Mouse (Mus musculus) embryonic facial prominence, embryonic 11.5 days (tissue): ENCODE measurements around the gene Apoe. TPM values are rescaled to one million over a fixed set of nuclear protein-coding genes. Genes with fewer than 3 reads are reported as not detected.

Experiments
- ATAC-seq: fragments of 200-750 bp; cut with Nextera tagmentation; replicated peaks from 2 replicates; pipeline ENCODE4 v1.8.0; 2017; ENCODE audit warnings: low read depth; ENCODE audit not compliant: insufficient number of reproducible peaks, low FRiP score, low TSS enrichment
- DNase-seq: peaks from one replicate; pipeline ENCODE4 v3.0.0-alpha.2; 2015; ENCODE audit warnings: low spot score
- H3K27ac ChIP-seq: fragments of 300-500 bp; sonication (generic); replicated peaks from 2 replicates; pipeline ENCODE4 v1.5.1; 2014; ENCODE audit warnings: mild to moderate bottlenecking, low read depth, low read length, control low read depth
- H3K27me3 ChIP-seq: fragments of 300-500 bp; sonication (generic); 2 replicates; pipeline ENCODE4 v1.6.1; 2014; ENCODE audit warnings: mild to moderate bottlenecking, low read length, moderate library complexity, mixed read lengths; ENCODE audit not compliant: control insufficient read depth, insufficient read depth
- H3K36me3 ChIP-seq: fragments of 300-500 bp; sonication (generic); replicated peaks from 2 replicates; pipeline ENCODE4 v1.6.1; 2014; ENCODE audit warnings: low read depth, mild to moderate bottlenecking, low read length, moderate library complexity, mixed read lengths; ENCODE audit not compliant: control insufficient read depth, insufficient read depth
- H3K4me1 ChIP-seq: fragments of 300-500 bp; sonication (generic); 2 replicates; pipeline ENCODE4 v1.6.1; 2014; ENCODE audit warnings: low read length, mixed read lengths; ENCODE audit not compliant: control insufficient read depth, insufficient read depth
- H3K4me2 ChIP-seq: fragments of 300-500 bp; sonication (generic); 2 replicates; pipeline ENCODE4 v1.6.1; 2014; ENCODE audit warnings: low read depth, mild to moderate bottlenecking, control low read depth, low read length, moderate library complexity
- H3K4me3 ChIP-seq: fragments of 300-500 bp; sonication (generic); 2 replicates; pipeline ENCODE4 v1.5.1; 2014; ENCODE audit warnings: low read depth, low read length, control low read depth
- H3K9ac ChIP-seq: fragments of 300-500 bp; sonication (generic); replicated peaks from 2 replicates; pipeline ENCODE4 v1.6.1; 2014; ENCODE audit warnings: mild to moderate bottlenecking, control low read depth, low read length
- H3K9me3 ChIP-seq: fragments of 300-500 bp; sonication (generic); replicated peaks from 2 replicates; pipeline ENCODE4 v1.6.1; 2016; ENCODE audit warnings: mild to moderate bottlenecking, low read length, inconsistent platforms, mixed read lengths; ENCODE audit not compliant: control insufficient read depth
- WGBS: fragments of 180-500 bp; shearing (Covaris S2); extraction: QIAGEN DNeasy Blood & Tissue Kit; methylation state at CpG from one replicate; pipeline ENCODE4 v1.1.7; 2014; 5-methylcytosine and 5-hydroxymethylcytosine counted together
- polyA plus RNA-seq: library from polyadenylated mRNA; unstranded; fragments of >200 nt; fragmentation: Nextera tagmentation; extraction: Ambion mirVana; gene quantifications from 2 replicates; pipeline ENCODE4 v1.2.1, GENCODE M21; 2014

Gene Apoe
- polyA plus RNA-seq, 1 experiment from 2014 or later: 180 TPM

GRCm38 (mm10) chr7:19700299-19701068, 1.5 kb upstream of the Apoe start:
- Histone ChIP-seq H3K4me1 (peaks cover 5% of the 10 kb centered on the region; the same call in 1 of the 2 replicates), H3K27me3 (no peaks in the 10 kb centered on the region), H3K9me3 (no peaks in the 10 kb centered on the region), H3K4me3 (no peak overlapping the region), H3K27ac (no peak overlapping the region), H3K36me3 (peaks cover 4% of the 10 kb centered on the region), H3K9ac (peak overlapping the region; percentile 32; the same call in 1 of the 2 replicates), H3K4me2 (no peak overlapping the region)
- DNase-seq: no peak
- no peak for ATAC-seq
- 59% methylated on average over 12 of the region's 12 CpGs for WGBS

DNA sequence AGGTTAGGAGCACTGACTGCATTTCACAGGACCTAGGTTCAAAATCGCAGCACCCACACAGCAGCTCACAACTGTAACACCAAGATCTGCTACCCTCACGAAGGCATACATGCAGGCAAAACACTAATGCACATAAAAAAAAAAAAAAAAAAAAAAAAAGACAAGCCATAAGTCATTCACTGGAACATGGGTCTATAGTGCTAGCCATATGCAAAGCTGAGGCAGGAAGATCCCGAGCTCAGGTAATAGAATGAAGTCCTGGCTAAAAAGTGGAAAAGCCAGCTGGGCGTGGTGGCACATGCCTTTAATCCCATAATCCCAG, 800 bp upstream of the Apoe start:
- Histone ChIP-seq H3K27me3 (no peaks in the 10 kb centered on the region), H3K36me3 (peaks cover 4% of the 10 kb centered on the region), H3K9ac (no peak overlapping the region), H3K4me3 (no peak overlapping the region), H3K4me1 (peaks cover 5% of the 10 kb centered on the region; the same call in 1 of the 2 replicates), H3K27ac (no peak overlapping the region), H3K4me2 (no peak overlapping the region; the same call in 1 of the 2 replicates), H3K9me3 (no peaks in the 10 kb centered on the region)
- DNase-seq (no peak), ATAC-seq (no peak)
- WGBS: 74% methylated on average over 4 of the region's 4 CpGs

GRCm38 (mm10) chr7:19697949-19698906, 760 bp downstream of the Apoe start:
- Histone ChIP-seq H3K9me3 (no peaks in the 10 kb centered on the region), H3K27ac (no peak overlapping the region; the same call in 1 of the 2 replicates), H3K36me3 (peaks cover 4% of the 10 kb centered on the region), H3K27me3 (no peaks in the 10 kb centered on the region), H3K4me1 (peaks cover 5% of the 10 kb centered on the region; the same call in 1 of the 2 replicates), H3K4me2 (peak overlapping the region; percentile 70), H3K9ac (peak overlapping the region; percentile 59), H3K4me3 (peak overlapping the region; percentile 35)
- DNase-seq (peak; percentile 76), ATAC-seq (no peak)
- 3% methylated on average over 28 of the region's 28 CpGs for WGBS

DNA sequence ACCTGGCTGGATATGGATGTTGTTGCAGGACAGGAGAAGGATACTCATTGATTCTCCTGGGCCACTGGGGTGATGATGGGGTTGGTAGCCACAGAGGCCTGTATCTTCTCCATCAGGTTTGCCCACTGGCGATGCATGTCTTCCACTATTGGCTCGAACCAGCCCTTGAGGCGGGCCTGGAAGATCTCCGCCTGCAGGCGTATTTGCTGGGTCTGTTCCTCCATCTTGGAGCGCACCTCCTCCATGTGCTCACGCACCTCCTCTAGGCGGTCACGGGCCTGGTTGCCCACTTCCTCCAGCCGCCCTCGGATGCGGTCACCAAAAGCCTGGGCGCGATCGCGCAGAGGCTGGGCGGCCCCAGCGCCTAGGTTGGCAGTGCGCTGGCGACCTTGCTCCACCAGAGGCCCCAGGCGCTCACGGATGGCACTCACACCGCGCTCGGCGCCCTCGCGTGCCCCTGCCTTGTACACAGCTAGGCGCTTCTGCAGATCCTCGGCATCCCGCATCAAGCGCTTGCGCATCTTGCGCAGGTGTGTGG, 2.6 kb downstream of the Apoe start:
- WGBS: 92% methylated on average over 34 of the region's 34 CpGs

DNA sequence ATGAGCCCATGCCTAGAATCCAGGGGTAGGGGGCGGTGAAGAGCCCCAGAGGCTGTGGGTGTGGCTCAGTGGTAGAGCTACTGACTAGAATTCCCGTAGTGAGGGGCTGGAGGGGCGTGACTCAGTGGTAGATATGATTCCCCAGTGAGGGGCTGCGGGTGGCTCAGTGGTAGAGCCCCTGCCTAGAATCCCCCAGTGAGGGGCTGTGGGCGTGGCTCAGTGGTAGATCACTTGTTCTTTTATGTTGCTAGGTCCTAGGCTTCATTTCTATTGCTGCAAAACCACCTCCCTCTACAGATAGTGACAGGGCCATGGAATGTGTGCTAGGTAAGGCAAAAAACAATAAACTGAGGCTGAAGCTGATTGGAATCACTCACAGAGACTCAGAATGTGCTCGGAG, 3.1 kb downstream of the Apoe start:
- H3K4me2 ChIP-seq: no peak overlapping the region
- no peak overlapping the region for H3K4me3 ChIP-seq
- H3K36me3 ChIP-seq: peaks cover 4% of the 10 kb centered on the region
- H3K4me1 ChIP-seq: peaks cover 4% of the 10 kb centered on the region; the same call in 1 of the 2 replicates
- H3K27ac ChIP-seq: no peak overlapping the region
- no peak for ATAC-seq
- H3K9ac ChIP-seq: no peak overlapping the region
- no peaks in the 10 kb centered on the region for H3K27me3 ChIP-seq
- 86% methylated on average over 6 of the region's 6 CpGs for WGBS
- DNase-seq: no peak
- no peaks in the 10 kb centered on the region for H3K9me3 ChIP-seq

More for the DNA sequence above, 2.6 kb downstream of the Apoe start:
- Histone ChIP-seq H3K36me3 (peaks cover 4% of the 10 kb centered on the region), H3K4me2 (no peak overlapping the region; the same call in 1 of the 2 replicates), H3K4me1 (peaks cover 5% of the 10 kb centered on the region; the same call in 1 of the 2 replicates), H3K27me3 (no peaks in the 10 kb centered on the region), H3K27ac (no peak overlapping the region), H3K4me3 (no peak overlapping the region), H3K9me3 (no peaks in the 10 kb centered on the region), H3K9ac (no peak overlapping the region)
- DNase-seq (no peak), ATAC-seq (no peak)

DNA sequence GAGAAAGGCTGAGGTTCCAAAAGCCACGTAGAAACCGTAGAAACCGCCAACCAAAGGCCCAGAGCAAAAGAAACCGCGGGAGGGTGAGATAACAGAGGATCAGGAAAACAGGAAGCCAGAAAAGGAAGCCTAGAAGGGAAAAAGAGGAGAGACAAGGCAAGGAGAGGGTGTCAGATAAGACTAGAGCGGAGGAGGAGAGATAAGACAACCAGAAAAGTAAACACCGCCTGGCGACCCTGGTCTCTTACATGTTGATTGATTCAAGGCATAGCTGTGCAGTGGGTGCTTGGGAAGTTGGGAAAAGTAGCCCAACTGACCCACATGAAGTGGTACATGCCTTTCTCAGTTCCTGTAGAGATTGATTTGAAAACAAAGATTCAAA, 3.8 kb downstream of the Apoe start:
- Histone ChIP-seq H3K9me3 (no peaks in the 10 kb centered on the region), H3K4me3 (no peak overlapping the region), H3K36me3 (peaks cover 4% of the 10 kb centered on the region), H3K27me3 (no peaks in the 10 kb centered on the region), H3K4me1 (peaks cover 2% of the 10 kb centered on the region; the same call in 1 of the 2 replicates), H3K27ac (no peak overlapping the region), H3K4me2 (no peak overlapping the region), H3K9ac (no peak overlapping the region)
- no peak for ATAC-seq
- DNase-seq: no peak
- 50% methylated on average over 8 of the region's 8 CpGs for WGBS

DNA sequence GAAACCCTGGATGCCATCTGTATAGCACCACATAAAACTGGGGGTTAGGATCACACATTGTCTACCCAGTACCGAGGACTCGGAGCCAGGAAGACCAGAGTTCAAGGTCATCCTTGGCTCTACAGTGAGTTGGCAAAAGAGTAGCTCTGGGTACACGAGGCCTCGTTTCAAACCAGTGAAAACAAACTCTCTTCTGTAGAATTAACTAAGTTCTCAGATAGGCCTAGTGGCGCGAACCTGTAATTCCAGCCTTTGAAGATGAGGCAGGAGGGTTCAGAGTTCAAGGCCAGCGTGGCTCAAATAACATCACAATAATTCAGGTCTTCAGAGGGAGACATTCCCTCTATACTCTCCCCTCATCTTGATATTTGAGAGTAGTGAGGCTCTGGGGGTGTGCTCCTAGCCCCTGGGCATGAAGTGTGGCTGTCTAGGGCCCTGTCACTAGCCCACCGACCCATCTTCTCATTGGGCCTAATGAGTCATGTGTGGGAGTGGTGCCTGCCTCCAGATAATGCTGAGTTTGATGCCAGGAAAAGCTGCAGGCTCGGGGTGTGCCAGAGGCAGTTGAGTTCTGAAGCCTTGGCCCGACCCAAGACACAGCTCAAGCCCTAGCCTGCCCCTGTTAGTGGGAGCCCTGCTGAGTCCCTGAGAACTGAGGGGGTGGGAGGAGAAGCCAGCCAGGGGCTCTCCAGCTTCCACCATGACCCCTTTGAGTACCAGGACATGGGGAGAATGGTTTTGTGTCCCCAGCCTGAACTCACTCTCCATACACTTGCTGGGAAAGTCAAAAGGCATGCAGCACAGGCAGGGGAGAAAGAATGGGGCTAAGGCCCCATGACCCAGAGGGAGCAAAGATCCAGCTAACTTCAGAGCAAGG, 4.4 kb downstream of the Apoe start:
- Histone ChIP-seq H3K9me3 (no peaks in the 10 kb centered on the region), H3K4me1 (peaks cover 2% of the 10 kb centered on the region; the same call in 1 of the 2 replicates), H3K27ac (no peak overlapping the region), H3K4me3 (no peak overlapping the region), H3K27me3 (no peaks in the 10 kb centered on the region), H3K9ac (no peak overlapping the region), H3K4me2 (no peak overlapping the region), H3K36me3 (peaks cover 4% of the 10 kb centered on the region)
- WGBS: 79% methylated on average over 10 of the region's 10 CpGs
- ATAC-seq (no peak), DNase-seq (no peak)
